Mouse (Mus musculus) layer of hippocampus, adult 11-12 months (tissue): ENCODE results near the gene Ncor1.

Experiments used
- DNase-seq: peaks from one replicate; pipeline ENCODE4 v3.0.0; 2022; ENCODE audit warnings: low spot score

Ncor1 gene

DNA sequence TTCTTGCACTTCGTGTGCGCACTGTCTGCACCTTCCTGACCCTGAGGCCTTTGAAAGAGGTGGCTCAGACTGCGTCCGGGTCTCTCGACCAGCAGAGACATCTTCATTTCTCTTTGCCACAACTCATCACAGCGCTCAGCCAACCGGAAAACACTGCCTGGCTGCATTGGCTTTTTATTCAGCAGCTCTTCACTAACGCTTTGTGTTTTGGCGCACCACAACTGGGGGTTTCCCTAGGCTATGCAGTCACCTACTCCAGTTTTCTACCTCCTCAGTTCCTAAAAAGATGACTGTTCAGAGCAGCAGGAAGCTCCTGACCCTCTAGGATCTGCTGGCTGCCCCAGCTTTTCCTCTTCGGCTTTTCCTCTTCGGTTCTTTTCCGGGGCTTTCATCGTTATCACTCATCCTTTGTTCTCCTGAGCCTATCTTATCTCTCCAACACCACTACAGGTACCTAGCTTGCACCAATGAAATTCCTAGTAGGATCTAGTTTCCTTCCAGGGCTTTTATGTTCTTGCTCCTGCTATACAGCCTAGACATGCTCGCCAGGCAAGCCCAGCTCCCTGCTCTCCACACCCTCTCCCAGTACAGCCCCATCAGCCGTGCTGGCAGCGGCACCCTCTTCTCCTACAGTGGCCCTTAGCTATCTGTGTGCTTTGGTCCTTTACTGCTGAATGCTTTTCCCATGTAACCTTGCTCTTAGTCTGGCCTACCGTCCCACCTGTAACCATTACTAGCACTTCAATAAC lies 191.7 kb downstream of the Ncor1 start:
- no peak for DNase-seq
